Mouse (Mus musculus) midbrain, postnatal 0 days (tissue): Measurements from ENCODE around the gene Nmnat3. TPM values are rescaled to one million over a fixed set of nuclear protein-coding genes. Genes with fewer than 3 reads are reported as not detected.
A peak's percentile ranks its signal among the peaks of the same experiment; 100 is the strongest.

ENCODE experiments used
- ATAC-seq: fragments of 200-750 bp; cut with Nextera tagmentation; 2 replicates; pipeline ENCODE4 v1.8.0; 2017; ENCODE audit warnings: moderate number of reproducible peaks, mild to moderate bottlenecking, moderate TSS enrichment, moderate library complexity; ENCODE audit not compliant: low FRiP score
- DNase-seq: peaks from one replicate; pipeline ENCODE4 v3.0.0-alpha.2; 2015; ENCODE audit warnings: low spot score
- H3K27ac ChIP-seq: fragments of 300-500 bp; sonication (generic); 2 replicates; pipeline ENCODE4 v1.5.1; 2014; ENCODE audit warnings: low read depth, mild to moderate bottlenecking, low read length, mixed read lengths
- H3K27me3 ChIP-seq: fragments of 300-500 bp; sonication (generic); 2 replicates; pipeline ENCODE4 v1.6.1; 2014; ENCODE audit warnings: low read length, control low read depth, mixed read lengths; ENCODE audit not compliant: insufficient read depth
- H3K36me3 ChIP-seq: fragments of 300-500 bp; sonication (generic); 2 replicates; pipeline ENCODE4 v1.6.1; 2014; ENCODE audit warnings: low read length, control low read depth, mixed read lengths; ENCODE audit not compliant: insufficient read depth
- H3K4me1 ChIP-seq: fragments of 300-500 bp; sonication (generic); 2 replicates; pipeline ENCODE4 v1.6.1; 2014; ENCODE audit warnings: mild to moderate bottlenecking, control low read depth, antibody characterized with exemption, low read length, mixed read lengths; ENCODE audit not compliant: insufficient read depth
- H3K4me2 ChIP-seq: fragments of 300-500 bp; sonication (generic); 2 replicates; pipeline ENCODE4 v1.6.1; 2014; ENCODE audit warnings: low read depth, mild to moderate bottlenecking, low read length, mixed read lengths; ENCODE audit not compliant: poor library complexity, severe bottlenecking
- H3K4me3 ChIP-seq: fragments of 300-500 bp; sonication (generic); 2 replicates; pipeline ENCODE4 v1.5.1; 2014; ENCODE audit warnings: low read depth, mild to moderate bottlenecking, low read length, moderate library complexity
- H3K9ac ChIP-seq: fragments of 300-500 bp; sonication (generic); replicated peaks from 2 replicates; pipeline ENCODE4 v1.6.1; 2014; ENCODE audit warnings: mild to moderate bottlenecking, low read length, moderate library complexity, mixed read lengths; ENCODE audit not compliant: poor library complexity, severe bottlenecking
- H3K9me3 ChIP-seq: fragments of 300-500 bp; sonication (generic); 2 replicates; pipeline ENCODE4 v1.6.1; 2016; ENCODE audit warnings: low read length, control low read depth
- CTCF ChIP-seq: IDR thresholded peaks from 2 replicates; pipeline ENCODE4 v1.5.1; 2016; ENCODE audit warnings: antibody characterized with exemption, mild to moderate bottlenecking
- WGBS: fragments of 180-500 bp; shearing (Covaris S2); extraction: QIAGEN DNeasy Blood & Tissue Kit; methylation state at CpG from one replicate; pipeline ENCODE4 v1.1.7; 2014; 5-methylcytosine and 5-hydroxymethylcytosine counted together
- polyA plus RNA-seq: library from polyadenylated mRNA; unstranded; fragments of >200 nt; fragmentation: Nextera tagmentation; extraction: Ambion mirVana; gene quantifications from 2 replicates; pipeline ENCODE4 v1.2.1, GENCODE M21; 2015
- total RNA-seq: library from RNA; depleted of rRNA; stranded (reverse); fragments of >200 nt; gene quantifications from 2 replicates; pipeline ENCODE4 v1.2.3, GENCODE M21; 2014

Gene Nmnat3
- total and polyA plus RNA-seq, 2 experiments from 2014 or later, result 0.88 to 1.0 TPM

DNA sequence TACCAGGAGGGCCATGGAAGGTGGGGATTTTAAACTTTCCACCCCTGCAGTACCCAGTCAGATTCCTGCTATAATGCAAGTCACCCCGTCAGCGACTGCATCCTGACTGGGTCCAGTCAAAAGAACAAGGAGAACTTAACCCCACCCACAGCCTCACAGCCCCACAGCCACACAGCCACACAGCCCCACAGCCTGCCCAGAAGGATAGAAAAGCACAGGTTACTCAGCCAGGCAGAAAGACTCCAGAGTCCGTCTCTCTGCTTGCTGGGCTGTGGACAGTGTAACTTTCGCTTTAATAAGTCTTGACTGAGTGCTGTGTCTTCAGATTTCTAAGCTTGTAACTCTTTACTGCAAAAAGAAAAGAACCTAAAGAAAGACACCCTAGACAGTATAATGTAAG is 53.2 kb downstream of the Nmnat3 start:
- no peak overlapping the region for H3K4me3 ChIP-seq
- no peaks in the 10 kb centered on the region for H3K4me1 ChIP-seq
- DNase-seq, result no peak
- H3K4me2 ChIP-seq, result no peak overlapping the region
- H3K9me3 ChIP-seq, result no peaks in the 10 kb centered on the region
- 65% methylated on average over 4 of the region's 4 CpGs for WGBS
- H3K27me3 ChIP-seq, result no peaks in the 10 kb centered on the region
- TF ChIP-seq CTCF, result no peak
- H3K36me3 ChIP-seq, result no peaks in the 10 kb centered on the region
- H3K9ac ChIP-seq, result no peak overlapping the region
- ATAC-seq, result no peak
- H3K27ac ChIP-seq, result no peak overlapping the region

DNA sequence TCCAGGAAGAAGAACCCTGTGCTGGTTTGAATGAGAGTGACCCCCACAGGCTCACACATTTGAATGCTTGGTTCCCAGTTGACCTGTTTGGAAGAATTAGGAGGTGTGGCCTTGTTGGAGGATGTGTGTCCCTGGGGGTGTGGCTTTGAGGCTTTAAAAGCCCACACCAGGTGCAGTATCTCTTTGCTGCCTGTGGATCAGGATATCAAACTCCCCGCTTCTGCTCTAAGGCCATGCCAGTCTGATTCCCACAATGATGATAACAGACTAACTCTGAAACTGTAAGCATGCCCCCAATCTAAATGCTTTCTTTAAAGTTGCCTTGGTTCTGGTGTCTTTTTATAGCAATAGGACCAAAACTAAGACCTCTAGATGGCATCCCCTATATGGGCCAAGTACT is 58.6 kb downstream of the Nmnat3 start:
- DNase-seq (no peak), ATAC-seq (no peak)
- H3K4me1 ChIP-seq, result peaks cover 5% of the 10 kb centered on the region; the same call in 1 of the 2 replicates
- no peaks in the 10 kb centered on the region for H3K27me3 ChIP-seq
- 92% methylated on average over 1 of the region's 1 CpGs for WGBS
- no peaks in the 10 kb centered on the region for H3K36me3 ChIP-seq
- H3K4me3 ChIP-seq, result no peak overlapping the region
- H3K9me3 ChIP-seq, result no peaks in the 10 kb centered on the region
- no peak overlapping the region for H3K27ac ChIP-seq
- H3K9ac ChIP-seq, result no peak overlapping the region
- no peak overlapping the region for H3K4me2 ChIP-seq
- no peak for TF ChIP-seq CTCF

DNA sequence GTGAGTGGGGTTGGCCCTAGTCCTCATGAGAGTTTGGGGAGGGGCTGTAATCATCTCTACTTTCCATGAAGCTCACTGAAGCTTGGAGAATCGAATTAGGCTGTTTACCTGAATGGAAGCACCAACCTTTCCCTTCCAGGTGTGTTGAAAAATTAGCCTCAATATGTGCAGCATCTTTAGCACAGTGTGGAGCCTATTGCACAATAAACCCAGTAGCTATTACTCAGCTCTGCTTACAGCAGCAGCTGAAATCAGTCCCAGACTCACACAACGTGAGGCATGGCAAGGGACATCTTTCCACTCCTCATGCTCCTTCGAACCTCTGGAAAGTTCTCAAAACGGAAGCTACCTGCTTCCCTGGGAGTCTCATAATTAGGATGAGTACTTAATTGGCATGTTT is 59.0 kb downstream of the Nmnat3 start:
- H3K36me3 ChIP-seq, result no peaks in the 10 kb centered on the region
- WGBS, result 65% methylated on average over 4 of the region's 4 CpGs
- no peaks in the 10 kb centered on the region for H3K9me3 ChIP-seq
- H3K27me3 ChIP-seq, result no peaks in the 10 kb centered on the region
- no peak overlapping the region for H3K27ac ChIP-seq
- no peak for DNase-seq
- H3K4me2 ChIP-seq, result no peak overlapping the region
- H3K4me3 ChIP-seq, result no peak overlapping the region
- no peak for TF ChIP-seq CTCF
- ATAC-seq, result no peak
- peaks cover 5% of the 10 kb centered on the region; the same call in 1 of the 2 replicates for H3K4me1 ChIP-seq
- H3K9ac ChIP-seq, result no peak overlapping the region

DNA sequence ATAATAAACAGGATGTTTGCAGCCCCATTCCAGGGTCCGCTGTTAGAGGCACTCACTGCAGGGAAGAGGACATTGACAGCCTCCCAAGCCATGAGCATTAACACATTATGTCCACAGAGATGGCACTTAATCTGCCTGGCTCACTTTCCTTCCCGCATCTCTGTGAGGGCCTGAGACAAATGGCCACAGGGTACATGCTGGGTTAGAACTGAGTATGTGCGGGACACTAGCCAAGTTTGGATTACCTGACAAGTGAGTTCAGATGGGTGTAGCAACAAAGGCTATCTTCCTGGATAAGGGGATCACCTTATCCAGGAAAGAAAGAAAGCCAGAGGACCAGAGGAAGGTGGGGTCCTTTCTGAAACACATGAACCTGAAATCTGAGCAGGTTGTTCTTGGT is 59.8 kb downstream of the Nmnat3 start:
- Histone ChIP-seq H3K36me3 (no peaks in the 10 kb centered on the region), H3K27ac (no peak overlapping the region), H3K4me3 (no peak overlapping the region), H3K4me1 (peaks cover 5% of the 10 kb centered on the region; the same call in 1 of the 2 replicates), H3K4me2 (no peak overlapping the region), H3K9me3 (no peaks in the 10 kb centered on the region), H3K27me3 (no peaks in the 10 kb centered on the region), H3K9ac (no peak overlapping the region)
- no peak for TF ChIP-seq CTCF
- ATAC-seq (no peak), DNase-seq (no peak)
- WGBS, result 92% methylated on average over 3 of the region's 3 CpGs

DNA sequence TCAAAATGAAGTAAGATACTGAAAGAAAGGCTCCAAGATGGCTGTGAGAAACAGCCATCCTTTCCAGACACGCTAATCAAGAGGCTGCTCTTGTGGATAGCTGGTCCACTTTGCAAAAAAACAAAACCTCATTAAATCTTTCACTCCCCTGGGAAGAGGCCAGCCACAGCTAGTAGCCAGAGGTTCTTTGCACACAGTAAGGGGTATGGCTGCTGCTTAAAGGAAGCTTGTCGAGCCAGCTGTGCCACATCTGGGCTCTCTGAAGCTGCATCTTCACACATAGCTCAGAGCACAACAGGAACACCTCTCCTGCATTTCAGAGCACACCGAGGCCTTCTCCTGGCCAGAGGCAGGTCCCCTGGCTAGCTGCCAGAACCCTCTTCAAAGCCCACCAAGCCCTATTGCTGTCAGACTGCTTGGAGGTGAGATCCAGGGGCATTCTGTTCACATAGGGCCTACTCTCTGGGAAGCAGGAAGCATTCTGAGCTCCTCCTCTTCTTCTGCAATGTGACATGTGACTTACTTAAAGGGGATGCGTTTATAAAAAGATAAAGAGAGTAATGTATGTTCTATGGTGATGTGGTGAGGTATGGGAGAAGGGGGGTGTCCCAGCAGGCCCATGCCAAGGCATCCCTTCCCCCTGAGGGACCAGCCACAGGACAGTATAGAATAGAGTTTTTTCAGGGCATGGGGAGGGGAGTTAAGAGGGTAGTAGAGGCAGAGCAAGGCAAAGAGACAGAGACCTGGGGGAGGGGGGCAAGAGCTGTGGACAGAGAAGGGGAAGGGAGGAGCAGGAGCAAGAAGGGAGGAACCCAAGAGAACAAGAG is 63.3 kb downstream of the Nmnat3 start:
- H3K4me3 ChIP-seq, result no peak overlapping the region
- no peaks in the 10 kb centered on the region for H3K9me3 ChIP-seq
- ATAC-seq (0 out of 2 replicates have a peak, but pooled peaks have one; percentile 47), DNase-seq (no peak)
- 10% methylated on average over 4 of the region's 4 CpGs for WGBS
- peak overlapping the region; percentile 33; the same call in 1 of the 2 replicates for H3K27ac ChIP-seq
- H3K27me3 ChIP-seq, result no peaks in the 10 kb centered on the region
- peaks cover 5% of the 10 kb centered on the region; the same call in 1 of the 2 replicates for H3K4me1 ChIP-seq
- no peaks in the 10 kb centered on the region for H3K36me3 ChIP-seq
- no peak overlapping the region for H3K4me2 ChIP-seq
- TF ChIP-seq CTCF, result no peak
- no peak overlapping the region for H3K9ac ChIP-seq

DNA sequence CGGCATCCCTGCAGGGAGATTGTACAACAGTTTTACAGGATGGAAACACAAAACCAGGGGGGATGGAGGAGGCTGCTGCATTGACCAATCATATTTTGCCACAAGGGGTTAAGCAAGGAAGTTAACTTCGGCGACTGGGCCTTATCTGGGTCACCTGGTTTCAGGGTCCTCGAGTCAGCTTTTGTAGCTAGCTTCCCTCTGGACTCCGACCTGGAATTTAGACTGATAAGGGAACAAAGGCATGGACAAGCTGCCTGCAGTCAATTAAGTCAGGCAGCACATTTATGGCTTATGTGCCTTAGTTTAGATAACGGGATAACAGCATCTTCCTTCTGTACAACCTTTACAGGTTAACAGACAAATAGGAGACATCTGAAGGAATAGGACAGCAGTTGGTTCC is 65.1 kb downstream of the Nmnat3 start:
- H3K27me3 ChIP-seq, result no peaks in the 10 kb centered on the region
- no peak overlapping the region for H3K4me3 ChIP-seq
- no peak for DNase-seq
- peaks cover 5% of the 10 kb centered on the region; the same call in 1 of the 2 replicates for H3K4me1 ChIP-seq
- no peak for ATAC-seq
- no peak for TF ChIP-seq CTCF
- H3K9me3 ChIP-seq, result no peaks in the 10 kb centered on the region
- 82% methylated on average over 6 of the region's 6 CpGs for WGBS
- no peak overlapping the region for H3K27ac ChIP-seq
- H3K4me2 ChIP-seq, result no peak overlapping the region
- H3K9ac ChIP-seq, result no peak overlapping the region
- H3K36me3 ChIP-seq, result no peaks in the 10 kb centered on the region
